Mouse (Mus musculus) kidney, adult 2 months (tissue): ENCODE data around the gene Plxdc2.

ENCODE experiments used
- CTCF ChIP-seq: fragments of 200-500 bp; conservative IDR thresholded peaks from 2 replicates; pipeline ENCODE4 v1.5.1; 2011; ENCODE audit warnings: low read depth, mild to moderate bottlenecking, control low read depth, low read length, moderate library complexity, mixed read lengths; ENCODE audit not compliant: insufficient read depth, insufficient read length
- POLR2A ChIP-seq: fragments of 200-500 bp; IDR thresholded peaks from one replicate; pipeline ENCODE4 v1.6.1; 2011; ENCODE audit warnings: low read depth, low read length, control low read depth

DNA sequence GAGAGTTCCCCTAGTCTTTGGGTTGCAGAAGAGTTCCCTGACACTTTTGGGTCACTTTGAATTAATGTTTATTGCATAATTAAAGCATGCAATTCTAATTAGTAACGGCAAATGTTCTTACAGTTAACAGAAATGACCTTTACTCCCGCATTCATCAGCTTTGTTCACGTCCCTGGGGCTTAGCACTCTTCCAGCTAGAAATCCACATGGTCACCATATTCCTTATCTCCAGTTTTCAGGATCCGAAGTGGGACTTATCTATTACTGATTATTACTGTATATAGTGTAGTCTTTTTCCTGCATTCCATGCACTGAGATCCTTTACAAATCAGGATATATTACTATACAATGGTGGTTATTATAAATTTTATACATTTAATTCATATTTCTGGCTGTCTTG is 203.2 kb downstream of the Plxdc2 start:
- TF ChIP-seq CTCF (no peak), POLR2A (no peak)
